Mouse (Mus musculus) heart, embryonic 10.5 days (tissue): ENCODE measurements around the gene Gprin2. TPM values are rescaled to one million over a fixed set of nuclear protein-coding genes. Genes with fewer than 3 reads are reported as not detected.

ENCODE experiments used
- polyA plus RNA-seq: library from polyadenylated mRNA; unstranded; fragments of >200 nt; fragmentation: Nextera tagmentation; extraction: Ambion mirVana; gene quantifications from 2 replicates; pipeline ENCODE4 v1.2.1, GENCODE M21; 2016

Gprin2 gene
- polyA plus RNA-seq, 1 experiment from 2014 or later: 0.46 TPM

Other genes starting within 250 kb of the Gprin2 start
- gene Rbp3, start 247.7 kb downstream of the Gprin2 start, polyA plus RNA-seq: 0.05 and 0.36 TPM in 2 replicates
- gene Zfp488, start 222.9 kb downstream of the Gprin2 start, polyA plus RNA-seq: 0.03 and 0.12 TPM in 2 replicates
- not detected in 2 replicates for gene Gm30083, start 186.5 kb downstream of the Gprin2 start, polyA plus RNA-seq
- not detected in 2 replicates for gene Gm5460, start 184.9 kb downstream of the Gprin2 start, polyA plus RNA-seq
- gene Antxrl, start 148.9 kb downstream of the Gprin2 start, polyA plus RNA-seq: not detected in 2 replicates
- gene Anxa8, start 115.7 kb downstream of the Gprin2 start, polyA plus RNA-seq: 0.49 and 0.53 TPM in 2 replicates
- gene A630023A22Rik, start 98.9 kb downstream of the Gprin2 start, polyA plus RNA-seq: not detected in 2 replicates
- gene Npy4r, start 49.2 kb downstream of the Gprin2 start, polyA plus RNA-seq: 0.04 and 0.05 TPM in 2 replicates
- 0.29 and 0.52 TPM in 2 replicates for gene Syt15, start 17.9 kb upstream of the Gprin2 start, polyA plus RNA-seq
- gene Shld2, start 108.8 kb upstream of the Gprin2 start, polyA plus RNA-seq: 9.0 TPM in 2 replicates
- gene Glud1, start 109.1 kb upstream of the Gprin2 start, polyA plus RNA-seq: 66.6 and 87.3 TPM in 2 replicates
- not detected in 2 replicates for gene Fam25c, start 153.8 kb upstream of the Gprin2 start, polyA plus RNA-seq
- 2.3 and 4.6 TPM in 2 replicates for gene Sncg, start 173.1 kb upstream of the Gprin2 start, polyA plus RNA-seq
- gene Mmrn2, start 173.8 kb upstream of the Gprin2 start, polyA plus RNA-seq: 13.9 and 23.7 TPM in 2 replicates